Mouse (Mus musculus) thymus, adult 2 months (tissue): ENCODE data around the gene Sdk2. TPM values are rescaled to one million over a fixed set of nuclear protein-coding genes. Genes with fewer than 3 reads are reported as not detected.

Experiments
- DNase-seq: peaks from one replicate; pipeline ENCODE4 v3.0.0; 2021
- H3K27ac ChIP-seq: fragments of 200-500 bp; 2 replicates; pipeline ENCODE4 v1.5.1; 2012; ENCODE audit warnings: low read length, control low read depth; ENCODE audit not compliant: control insufficient read depth, insufficient read depth
- H3K27me3 ChIP-seq: fragments of 200-500 bp; 2 replicates; pipeline ENCODE4 v1.6.1; 2012; ENCODE audit warnings: mild to moderate bottlenecking, low read length, moderate library complexity, mixed read lengths; ENCODE audit not compliant: control insufficient read depth, insufficient read depth
- H3K36me3 ChIP-seq: fragments of 200-500 bp; 2 replicates; pipeline ENCODE4 v1.6.1; 2012; ENCODE audit warnings: mild to moderate bottlenecking, low read length, moderate library complexity; ENCODE audit not compliant: control insufficient read depth, insufficient read depth
- H3K4me1 ChIP-seq: fragments of 200-500 bp; replicated peaks from 2 replicates; pipeline ENCODE4 v1.6.1; 2012; ENCODE audit warnings: low read length; ENCODE audit not compliant: control insufficient read depth, insufficient read depth
- H3K4me3 ChIP-seq: fragments of 200-500 bp; 2 replicates; pipeline ENCODE4 v1.5.1; 2012; ENCODE audit warnings: mild to moderate bottlenecking, low read length, control low read depth, moderate library complexity; ENCODE audit not compliant: control insufficient read depth, insufficient read depth
- CTCF ChIP-seq: fragments of 200-500 bp; IDR thresholded peaks from 2 replicates; pipeline ENCODE4 v1.5.1; 2012; ENCODE audit warnings: mild to moderate bottlenecking, control low read depth, low read length, moderate library complexity, borderline replicate concordance; ENCODE audit not compliant: control insufficient read depth, poor library complexity, insufficient read depth; ENCODE audit errors: extremely low read depth
- POLR2A ChIP-seq: fragments of 200-500 bp; IDR thresholded peaks from 2 replicates; pipeline ENCODE4 v1.6.1; 2012; ENCODE audit warnings: mild to moderate bottlenecking, low read length, control low read depth, moderate library complexity; ENCODE audit not compliant: control insufficient read depth, poor library complexity, insufficient read depth; ENCODE audit errors: extremely low read depth
- WGBS: fragments of 180-500 bp; shearing (Covaris S2); methylation state at CpG from one replicate; pipeline ENCODE4 v1.1.7; 2018; 5-methylcytosine and 5-hydroxymethylcytosine counted together
- polyA plus RNA-seq: library from polyadenylated mRNA; depleted of rRNA; stranded (reverse); fragments of >200 nt; gene quantifications from 2 replicates; pipeline ENCODE4 v1.2.3, GENCODE M21; 2012

The Sdk2 gene
- polyA plus RNA-seq, 1 experiment, result 1.4 TPM

- DNase-seq, result no peak
- TF ChIP-seq CTCF, result no peak
- no peak for TF ChIP-seq POLR2A
- WGBS, result 79% methylated on average over 10 of the region's 10 CpGs
- Histone ChIP-seq H3K36me3 (no peaks in the 10 kb centered on the region), H3K27ac (no peak overlapping the region), H3K27me3 (no peaks in the 10 kb centered on the region), H3K4me3 (no peak overlapping the region), H3K4me1 (0 out of 2 replicates have a peak, but pooled peaks cover 4% of the 10 kb centered on the region)
Measured at GRCm38 (mm10) chr11:113766284-113766985, 300.4 kb downstream of the Sdk2 start.

DNA sequence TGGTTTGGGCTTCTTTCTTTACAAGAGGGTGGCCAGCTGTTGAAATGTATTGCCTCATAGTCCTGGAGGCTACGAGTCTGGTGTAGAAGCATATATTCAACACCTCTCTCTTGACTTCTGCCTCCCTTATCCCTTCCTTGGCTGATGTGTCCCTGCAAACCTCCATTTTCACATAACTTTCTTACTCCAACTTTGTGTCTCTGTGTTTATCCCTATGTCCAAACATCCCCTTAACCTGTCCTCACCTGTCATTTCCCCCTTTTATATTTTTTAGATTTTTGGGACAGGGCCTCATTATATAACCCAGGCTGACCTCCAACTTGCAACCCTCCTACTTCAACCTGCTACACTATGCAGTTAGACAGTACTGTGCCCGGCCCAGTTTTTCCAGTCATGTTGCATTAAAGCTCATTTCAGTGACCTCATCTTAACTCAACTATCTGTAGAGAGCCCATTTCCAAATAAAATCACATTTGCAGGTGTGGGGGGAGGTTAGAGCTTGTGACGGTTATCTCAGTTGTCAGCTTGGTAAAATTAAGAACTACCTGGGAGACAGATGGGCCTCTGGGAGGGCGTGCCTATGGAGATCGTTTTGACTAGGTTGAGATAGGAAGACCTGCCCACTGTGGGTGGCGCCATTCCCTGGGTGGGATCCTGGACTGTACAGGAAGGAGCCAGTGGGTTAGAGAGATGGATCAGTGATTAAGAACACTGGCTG, 302.6 kb downstream of the Sdk2 start:
- 93% methylated on average over 6 of the region's 6 CpGs for WGBS
- H3K27me3 ChIP-seq, result no peaks in the 10 kb centered on the region

DNA sequence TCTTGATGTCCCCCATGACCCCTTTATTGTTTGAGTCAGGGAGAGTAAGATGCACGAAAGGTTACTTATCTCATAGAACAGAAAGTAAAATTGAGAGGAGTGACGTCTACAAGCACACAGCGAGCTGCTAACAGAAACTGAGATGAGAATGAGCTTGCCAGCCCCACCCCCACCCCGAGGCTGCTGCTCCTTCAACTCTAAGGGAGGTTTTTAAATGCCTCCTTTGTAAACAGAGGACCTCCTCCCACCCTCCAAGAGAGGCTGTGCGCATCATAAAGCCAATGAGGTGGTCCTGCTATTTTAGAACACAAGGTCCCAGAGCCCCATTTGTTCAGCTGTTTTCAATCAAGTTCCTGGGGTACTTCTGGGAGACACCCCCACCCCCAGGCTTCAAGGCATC, 303.4 kb downstream of the Sdk2 start:
- H3K27me3 ChIP-seq, result no peaks in the 10 kb centered on the region
- TF ChIP-seq POLR2A (no peak), CTCF (no peak)
- no peak overlapping the region for H3K27ac ChIP-seq
- H3K36me3 ChIP-seq, result no peaks in the 10 kb centered on the region
- 0 out of 2 replicates have a peak, but pooled peaks cover 4% of the 10 kb centered on the region for H3K4me1 ChIP-seq
- no peak overlapping the region for H3K4me3 ChIP-seq
- DNase-seq, result no peak
- WGBS, result 69% methylated on average over 5 of the region's 5 CpGs

More for the DNA sequence above, 302.6 kb downstream of the Sdk2 start:
- TF ChIP-seq CTCF (no peak), POLR2A (no peak)
- Histone ChIP-seq H3K4me1 (0 out of 2 replicates have a peak, but pooled peaks cover 4% of the 10 kb centered on the region), H3K27ac (no peak overlapping the region), H3K36me3 (no peaks in the 10 kb centered on the region), H3K4me3 (no peak overlapping the region)
- no peak for DNase-seq

DNA sequence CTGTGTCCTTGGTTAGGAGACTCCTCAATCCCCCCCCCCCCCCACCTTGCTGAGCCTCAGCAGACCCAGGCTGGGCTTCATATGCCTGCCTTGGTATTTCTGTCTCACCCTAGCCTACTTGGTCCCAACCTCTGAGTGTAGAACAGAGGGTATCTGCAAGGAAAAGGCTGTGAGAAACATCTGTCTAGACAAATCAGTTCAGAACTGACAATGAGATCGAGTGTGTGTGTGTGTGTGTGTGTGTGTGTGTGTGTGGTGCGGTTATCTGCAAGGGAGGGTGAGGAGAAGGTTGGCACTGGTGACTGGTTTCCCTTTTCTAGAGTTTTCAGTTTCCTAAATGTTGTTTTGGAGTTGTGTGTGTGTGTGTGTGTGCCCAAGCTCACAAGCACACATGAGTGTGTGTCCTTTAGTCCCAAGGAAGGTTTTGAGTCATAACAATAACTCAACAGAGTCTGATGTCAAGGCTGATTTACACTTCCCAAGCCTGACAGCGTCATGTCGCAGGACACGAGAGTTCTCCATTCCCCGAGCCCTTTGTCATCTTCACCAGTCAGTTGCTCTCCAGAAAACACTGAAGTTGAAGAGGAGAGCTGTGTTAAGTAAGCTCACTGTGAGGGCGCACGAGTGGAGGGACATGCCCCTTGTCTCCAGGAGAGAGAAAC, 304.6 kb downstream of the Sdk2 start:
- no peaks in the 10 kb centered on the region for H3K36me3 ChIP-seq
- no peak for DNase-seq
- 74% methylated on average over 8 of the region's 8 CpGs for WGBS
- no peaks in the 10 kb centered on the region for H3K27me3 ChIP-seq
- H3K4me1 ChIP-seq, result 0 out of 2 replicates have a peak, but pooled peaks cover 4% of the 10 kb centered on the region
- TF ChIP-seq POLR2A, result no peak
- no peak for TF ChIP-seq CTCF
- no peak overlapping the region for H3K4me3 ChIP-seq
- H3K27ac ChIP-seq, result no peak overlapping the region

DNA sequence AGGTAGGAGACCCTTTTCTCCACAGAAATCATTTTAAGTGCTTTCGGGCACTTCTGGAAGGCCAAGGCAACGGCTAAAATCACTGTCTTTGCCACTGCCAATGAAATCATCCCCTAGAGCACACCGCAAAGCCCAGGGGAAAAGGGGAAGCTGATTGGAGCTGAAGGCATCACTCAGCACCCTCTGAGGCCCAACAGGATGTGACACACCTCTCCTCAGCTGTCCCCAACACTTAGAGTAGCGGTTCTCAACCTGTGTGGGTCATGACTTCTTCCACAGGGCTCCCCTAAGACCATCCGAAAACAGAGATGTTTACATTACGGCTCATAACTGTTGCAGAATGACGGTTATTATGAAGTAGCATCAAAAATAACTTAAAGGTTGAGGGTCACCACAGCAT, 305.2 kb downstream of the Sdk2 start:
- Histone ChIP-seq H3K4me1 (0 out of 2 replicates have a peak, but pooled peaks cover 4% of the 10 kb centered on the region), H3K27ac (no peak overlapping the region), H3K27me3 (no peaks in the 10 kb centered on the region), H3K4me3 (no peak overlapping the region), H3K36me3 (no peaks in the 10 kb centered on the region)
- 47% methylated on average over 7 of the region's 7 CpGs for WGBS
- no peak for TF ChIP-seq POLR2A
- TF ChIP-seq CTCF, result no peak
- no peak for DNase-seq

GRCm38 (mm10) chr11:113760476-113760875, 306.4 kb downstream of the Sdk2 start:
- Histone ChIP-seq H3K27me3 (no peaks in the 10 kb centered on the region), H3K36me3 (no peaks in the 10 kb centered on the region), H3K4me3 (no peak overlapping the region), H3K4me1 (0 out of 2 replicates have a peak, but pooled peaks cover 4% of the 10 kb centered on the region), H3K27ac (no peak overlapping the region)
- 90% methylated on average over 7 of the region's 7 CpGs for WGBS
- no peak for DNase-seq
- TF ChIP-seq POLR2A, result no peak
- no peak for TF ChIP-seq CTCF
